Mouse (Mus musculus) cerebellum, postnatal 25 days (tissue): ENCODE measurements around the gene Slc8a1.

Source experiments
- DNase-seq, 2 experiments: peaks; one replicate each; pipeline ENCODE4 v3.0.0; 2021; ENCODE audit warnings: mixed read lengths in 2 of 2

Gene Slc8a1

DNA sequence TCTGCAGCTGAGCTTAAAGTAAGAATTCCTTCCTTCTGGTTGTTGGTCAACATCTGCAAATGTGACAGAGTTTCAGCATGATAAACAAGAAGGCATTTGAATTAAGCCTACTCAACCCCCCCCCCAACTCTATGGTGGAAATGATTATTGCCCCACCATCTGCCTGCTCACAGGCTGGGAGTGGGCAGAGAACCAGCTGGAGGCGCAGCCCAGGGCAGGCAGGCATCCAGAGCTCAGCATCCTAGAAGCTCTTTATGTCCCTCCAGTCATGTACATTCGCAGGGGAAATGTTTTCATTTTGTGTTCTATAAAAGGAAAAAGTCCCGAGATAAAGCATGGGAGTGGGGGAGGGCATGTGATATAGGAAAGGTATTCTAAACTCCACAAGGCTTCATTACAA is 235.4 kb downstream of the Slc8a1 start:
- peak; percentile 84 to 87 for DNase-seq

- peak; percentile 32 to 33 for DNase-seq
These were observed 237.3 kb downstream of the Slc8a1 start for GRCm38 (mm10) chr17:81500686-81501407.

- DNase-seq, result no peak
These were observed 240.3 kb downstream of the Slc8a1 start for GRCm38 (mm10) chr17:81497919-81498318.

GRCm38 (mm10) chr17:81496616-81497015 is 241.6 kb downstream of the Slc8a1 start:
- peak; percentile 57 to 64 for DNase-seq

GRCm38 (mm10) chr17:81492216-81492865 is 245.8 kb downstream of the Slc8a1 start:
- DNase-seq, result peak in 1 of 2 experiments; percentile 55

GRCm38 (mm10) chr17:81486388-81486787 is 251.8 kb downstream of the Slc8a1 start:
- DNase-seq, result no peak

- peak; percentile 74 to 80 for DNase-seq
These were observed 256.2 kb downstream of the Slc8a1 start for GRCm38 (mm10) chr17:81481843-81482490.

GRCm38 (mm10) chr17:81480351-81481161 is 257.6 kb downstream of the Slc8a1 start:
- DNase-seq, result peak; percentile 57 to 76

DNA sequence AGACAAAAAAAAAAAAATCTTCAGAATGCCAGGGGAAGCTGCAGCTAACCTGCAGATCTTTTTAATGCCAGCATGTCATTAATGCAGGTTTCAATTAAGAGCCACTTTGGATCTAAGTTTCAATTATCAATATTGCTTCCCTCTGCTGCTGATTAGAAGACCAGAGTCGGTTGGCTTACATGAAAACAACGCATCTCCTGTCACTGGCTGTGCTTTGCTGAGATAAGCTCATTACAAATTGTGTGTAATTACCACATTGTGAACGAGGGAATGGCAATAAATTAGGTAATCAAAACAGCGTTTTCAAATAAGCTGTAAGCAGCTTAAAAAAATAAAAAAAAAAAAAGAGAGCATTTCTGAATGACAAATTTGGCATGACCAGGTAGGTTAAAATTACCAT is 258.4 kb downstream of the Slc8a1 start:
- no peak for DNase-seq

DNA sequence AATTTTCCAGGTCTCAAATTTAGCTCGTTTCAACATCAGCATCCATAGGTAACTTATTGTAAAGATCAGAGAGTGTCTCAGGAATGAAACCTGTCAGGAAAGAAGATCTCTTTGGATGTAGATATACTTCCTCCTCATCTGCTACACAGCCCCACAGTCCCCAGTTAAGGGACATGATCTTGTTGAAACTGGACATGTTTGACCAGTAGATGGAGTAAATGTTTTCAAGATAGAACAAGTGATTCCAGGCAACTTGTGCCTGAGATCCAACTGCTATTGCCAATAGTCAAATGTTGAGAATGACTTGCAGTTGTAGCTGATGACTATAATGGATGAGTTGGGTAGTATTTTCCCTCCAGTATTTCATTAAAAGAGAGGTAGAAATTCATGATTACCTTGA is 260.8 kb downstream of the Slc8a1 start:
- DNase-seq, result no peak

DNA sequence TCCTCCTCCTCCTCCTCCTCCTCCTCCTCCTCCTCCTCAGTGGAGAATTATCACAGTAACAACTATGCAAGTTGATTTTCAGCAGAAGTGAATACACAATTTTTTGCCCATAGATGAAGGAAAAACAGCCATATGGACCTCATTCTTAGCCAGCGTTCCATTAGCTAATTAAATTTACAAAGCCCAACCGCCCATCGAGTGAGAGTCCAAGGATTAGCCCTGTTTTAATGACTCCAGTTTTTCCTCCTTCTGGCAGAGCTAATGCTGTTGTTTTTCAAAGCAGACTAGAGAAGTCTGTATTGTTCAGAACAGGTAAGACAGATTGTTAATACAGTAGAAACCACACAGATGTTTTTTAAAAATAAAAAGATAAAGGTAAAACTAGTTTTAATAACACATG is 264.8 kb downstream of the Slc8a1 start:
- DNase-seq, result peak in 1 of 2 experiments; percentile 40

DNA sequence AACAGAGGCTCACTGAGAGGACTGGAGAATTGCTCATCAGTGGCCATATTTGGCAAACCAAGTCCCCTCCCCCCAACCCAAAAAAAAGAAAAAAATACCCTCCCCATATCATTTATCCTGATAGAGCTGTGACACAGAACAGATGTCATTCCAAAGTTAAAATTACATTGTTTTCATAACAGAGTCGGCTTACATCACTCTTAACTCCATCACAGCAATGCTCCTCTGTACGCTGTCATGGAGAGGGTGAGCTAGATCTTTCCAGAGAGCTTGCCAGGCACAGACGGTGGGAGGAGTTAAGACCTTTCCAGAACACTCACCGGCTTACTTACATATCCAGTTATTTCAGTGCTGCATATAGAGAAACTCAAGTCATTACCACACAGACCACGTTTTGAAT is 269.2 kb downstream of the Slc8a1 start:
- peak in 1 of 2 experiments; percentile 22 for DNase-seq

DNA sequence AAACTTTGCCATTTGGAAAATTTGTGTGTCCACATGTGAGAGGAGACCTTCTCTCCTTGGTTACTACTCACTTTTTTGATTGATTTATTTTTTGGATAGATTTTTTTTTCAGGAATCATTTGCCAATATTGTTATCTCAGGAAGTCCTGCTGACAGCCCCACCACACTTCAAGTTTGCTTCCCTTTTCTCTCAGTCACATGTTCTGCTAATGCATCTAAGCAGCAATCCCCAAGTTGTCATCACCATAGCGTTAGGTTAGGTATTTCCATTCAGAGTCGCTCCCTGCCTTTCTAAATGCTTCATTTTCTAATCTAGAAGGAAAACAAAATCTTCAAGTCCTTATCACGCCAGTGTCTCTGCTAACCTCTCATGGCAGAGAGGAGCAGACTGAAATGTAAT is 278.8 kb downstream of the Slc8a1 start:
- DNase-seq, result no peak

DNA sequence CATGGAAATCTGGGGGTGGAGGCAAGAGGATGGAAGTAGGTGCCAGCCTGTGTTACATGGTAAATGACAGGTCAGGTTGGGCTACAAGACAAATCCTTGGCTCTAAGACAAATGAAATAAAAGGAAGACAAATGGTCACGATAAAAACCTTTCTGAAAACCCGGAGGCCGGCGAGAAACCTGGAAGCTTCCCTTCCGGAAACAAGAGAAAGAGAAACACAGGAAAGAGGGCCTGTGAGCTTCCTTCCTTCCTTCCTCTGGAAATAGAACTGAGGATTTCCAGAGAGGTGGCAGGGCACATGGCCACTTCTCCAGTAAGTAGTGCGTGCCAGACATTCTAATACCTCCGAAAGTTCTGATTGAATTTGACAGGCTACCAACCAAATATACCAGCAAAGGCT is 282.2 kb downstream of the Slc8a1 start:
- DNase-seq, result no peak

DNA sequence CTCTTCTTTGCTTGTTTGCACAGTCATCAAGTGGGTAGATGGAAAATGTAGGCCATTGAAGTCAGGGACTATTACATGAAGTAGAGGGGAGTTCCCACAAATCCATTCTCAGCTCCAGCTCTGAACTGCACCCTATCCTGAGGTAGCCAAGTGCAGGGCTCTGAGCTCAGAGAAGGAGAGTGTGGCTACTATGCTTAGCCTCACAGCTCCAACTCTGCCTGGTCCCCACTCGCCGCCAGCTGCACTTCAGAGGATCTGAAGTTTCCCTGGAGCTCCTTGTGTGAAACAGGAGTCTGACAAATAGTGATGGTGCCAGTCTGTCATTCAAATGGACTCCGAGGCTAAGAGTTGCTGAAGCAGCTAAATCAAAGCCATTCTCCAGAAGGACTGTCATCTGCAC is 282.9 kb downstream of the Slc8a1 start:
- DNase-seq, result no peak

- no peak for DNase-seq
These were observed 296.7 kb downstream of the Slc8a1 start, which contains the start of gene Gm11096 for GRCm38 (mm10) chr17:81441463-81441862. TSS of gene Gm11096 (plus strand) at chr17:81441763.

DNA sequence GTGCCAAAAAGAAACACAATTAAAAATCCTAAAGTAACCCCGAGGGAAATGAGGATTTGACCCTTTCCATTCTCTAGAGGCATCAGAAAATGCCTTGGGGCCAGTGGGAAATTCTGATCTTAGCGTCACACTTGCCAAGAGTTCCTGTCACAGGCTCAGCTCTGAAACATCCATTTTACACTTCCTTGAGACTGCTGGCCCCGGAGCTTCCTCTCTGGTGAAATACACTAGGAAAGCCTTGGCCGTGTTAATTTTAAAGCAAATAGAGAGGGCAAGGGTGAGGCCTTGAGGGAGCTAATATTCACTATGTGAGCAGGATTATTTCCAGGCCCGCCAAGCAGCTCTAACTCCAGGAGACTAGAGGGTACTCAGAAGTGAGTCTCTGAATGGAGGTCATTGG is 305.0 kb downstream of the Slc8a1 start:
- no peak for DNase-seq

- DNase-seq, result no peak
These were observed 305.4 kb downstream of the Slc8a1 start for GRCm38 (mm10) chr17:81432733-81433132.

GRCm38 (mm10) chr17:81427245-81427644 is 310.9 kb downstream of the Slc8a1 start:
- DNase-seq, result no peak

DNA sequence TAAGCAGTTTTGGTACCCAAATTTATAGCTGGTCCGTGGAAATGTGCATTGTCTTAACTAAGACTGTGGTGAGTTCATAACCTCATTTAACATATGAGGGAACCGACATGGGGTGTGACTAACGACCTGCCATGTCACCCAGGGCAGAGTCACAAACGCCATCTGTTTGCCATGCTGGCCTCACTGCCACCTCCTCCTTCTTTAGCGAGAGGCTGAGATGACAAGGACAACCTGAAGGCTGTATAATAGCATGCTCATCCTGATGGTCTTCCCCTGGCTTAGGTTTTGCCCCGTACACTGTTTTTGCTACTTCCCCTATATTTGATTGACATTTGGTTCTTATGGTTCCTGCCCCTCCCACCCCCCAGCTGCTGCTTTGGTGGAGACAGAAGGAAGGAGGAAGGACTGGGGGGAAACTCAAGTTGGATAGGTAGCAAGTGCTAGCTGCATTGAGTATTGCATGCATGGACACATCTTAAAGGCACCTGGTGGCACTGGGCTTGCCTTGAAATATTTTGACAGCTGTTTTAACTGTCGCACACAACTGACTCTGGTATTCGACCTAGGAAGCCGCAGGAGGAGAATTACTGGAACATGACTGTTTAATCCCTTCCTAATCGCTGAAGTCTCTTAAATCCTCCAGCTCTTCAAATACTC is 313.8 kb downstream of the Slc8a1 start:
- peak; percentile 56 to 65 for DNase-seq

- DNase-seq, result peak; percentile 35 to 45
These were observed 318.2 kb downstream of the Slc8a1 start for GRCm38 (mm10) chr17:81419802-81420459.
